Mouse (Mus musculus): ENCODE data around the gene Nlrx1. TPM values are rescaled to one million over a fixed set of nuclear protein-coding genes. Genes with fewer than 3 reads are reported as not detected.
A peak's percentile ranks its signal among the peaks of the same experiment; 100 is the strongest.

The Nlrx1 gene
- polyA plus RNA-seq, 1 experiment from 2014 or later, result 2.9 TPM

- 76% methylated on average over 3 of the region's 3 CpGs for WGBS
Observed at GRCm38 (mm10) chr9:44292490-44292889, 24.1 kb upstream of the Nlrx1 start.

GRCm38 (mm10) chr9:44288959-44289291 is 20.5 kb upstream of the Nlrx1 start:
- H3K36me3 ChIP-seq, result peaks cover 40% of the 10 kb centered on the region

More at GRCm38 (mm10) chr9:44292490-44292889, 24.1 kb upstream of the Nlrx1 start:
- Histone ChIP-seq H3K27me3 (ENCODE audit: low read depth, poor library complexity, severe bottlenecking) (peaks cover 27% of the 10 kb centered on the region), H3K4me3 (no peak overlapping the region), H3K9me3 (replicated peaks) (peaks cover 8% of the 10 kb centered on the region; the same call in 1 of the 2 replicates), H3K36me3 (peaks cover 74% of the 10 kb centered on the region), H3K4me1 (peaks cover 21% of the 10 kb centered on the region), H3K27ac (replicated peaks) (no peak overlapping the region)
- peak; percentile 26 for DNase-seq (ENCODE audit: low spot score)

DNA sequence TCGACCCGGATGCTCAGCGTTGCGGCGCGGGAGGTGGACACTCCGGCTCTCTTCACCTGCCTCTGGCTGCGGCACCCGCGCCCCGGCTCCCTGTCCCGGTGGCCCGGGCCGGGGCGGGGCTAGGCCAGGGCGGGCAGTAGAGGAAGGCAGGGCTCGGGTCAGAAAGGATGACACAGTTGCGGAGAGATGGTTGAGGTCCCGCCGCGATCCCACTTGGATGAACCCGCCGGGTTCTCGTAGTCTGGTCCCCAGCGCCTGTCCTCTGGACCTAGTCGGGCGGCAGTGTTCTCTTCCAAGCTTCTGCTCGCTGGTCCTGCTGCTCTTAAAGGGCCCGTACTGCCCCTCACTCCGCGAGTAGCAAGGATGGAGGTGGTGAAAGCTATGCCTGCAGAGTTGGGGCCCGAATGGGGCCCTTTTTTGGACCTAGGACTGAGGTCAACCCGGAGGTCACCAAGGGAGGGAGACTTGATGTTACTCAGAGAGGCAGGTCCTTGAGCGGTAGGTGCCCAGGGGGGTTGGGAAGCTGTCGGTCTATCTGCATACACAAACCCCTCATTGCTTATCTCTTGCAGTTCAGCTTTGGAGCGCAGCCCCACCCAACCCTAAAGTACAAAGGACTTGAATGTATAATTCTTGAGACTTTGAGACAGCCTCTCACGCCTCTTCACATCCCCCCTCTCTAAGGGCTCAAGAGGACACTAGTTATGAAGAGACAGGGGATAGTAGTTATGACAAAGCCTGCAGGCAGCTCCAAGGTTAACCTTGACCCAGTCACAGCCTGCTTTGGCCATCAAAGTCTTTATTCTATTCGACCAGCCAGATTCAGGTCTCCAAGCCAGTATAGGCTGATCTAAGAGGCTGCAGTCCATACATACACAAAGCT is 19.9 kb upstream of the Nlrx1 start, which contains the start of gene Abcg4:
Gene Abcg4 (minus strand): TSS at position 540 of the 883 bp plus-strand sequence.
- peaks cover 40% of the 10 kb centered on the region for H3K4me1 ChIP-seq
- DNase-seq (ENCODE audit: low spot score), result peak; percentile 74
- H3K4me3 ChIP-seq, result peak within 1 kb of the TSS; percentile 82
- WGBS, result 1% methylated on average over 38 of the region's 38 CpGs
- H3K27ac ChIP-seq (replicated peaks), result peak within 1 kb of the TSS; percentile 79
- peaks cover 38% of the 10 kb centered on the region for H3K36me3 ChIP-seq
- H3K27me3 ChIP-seq (ENCODE audit: low read depth, poor library complexity, severe bottlenecking), result peaks cover 46% of the 10 kb centered on the region
- H3K9me3 ChIP-seq (replicated peaks), result peaks cover 8% of the 10 kb centered on the region; the same call in 1 of the 2 replicates

More at GRCm38 (mm10) chr9:44288959-44289291, 20.5 kb upstream of the Nlrx1 start:
- peak overlapping the region; percentile 82 for H3K4me3 ChIP-seq
- H3K4me1 ChIP-seq, result peaks cover 40% of the 10 kb centered on the region
- WGBS, result 4% methylated on average over 11 of the region's 11 CpGs
- peak overlapping the region; percentile 79 for H3K27ac ChIP-seq (replicated peaks)
- peaks cover 46% of the 10 kb centered on the region for H3K27me3 ChIP-seq (ENCODE audit: low read depth, poor library complexity, severe bottlenecking)
- H3K9me3 ChIP-seq (replicated peaks), result peaks cover 8% of the 10 kb centered on the region; the same call in 1 of the 2 replicates
- peak; percentile 28 for DNase-seq (ENCODE audit: low spot score)

DNA sequence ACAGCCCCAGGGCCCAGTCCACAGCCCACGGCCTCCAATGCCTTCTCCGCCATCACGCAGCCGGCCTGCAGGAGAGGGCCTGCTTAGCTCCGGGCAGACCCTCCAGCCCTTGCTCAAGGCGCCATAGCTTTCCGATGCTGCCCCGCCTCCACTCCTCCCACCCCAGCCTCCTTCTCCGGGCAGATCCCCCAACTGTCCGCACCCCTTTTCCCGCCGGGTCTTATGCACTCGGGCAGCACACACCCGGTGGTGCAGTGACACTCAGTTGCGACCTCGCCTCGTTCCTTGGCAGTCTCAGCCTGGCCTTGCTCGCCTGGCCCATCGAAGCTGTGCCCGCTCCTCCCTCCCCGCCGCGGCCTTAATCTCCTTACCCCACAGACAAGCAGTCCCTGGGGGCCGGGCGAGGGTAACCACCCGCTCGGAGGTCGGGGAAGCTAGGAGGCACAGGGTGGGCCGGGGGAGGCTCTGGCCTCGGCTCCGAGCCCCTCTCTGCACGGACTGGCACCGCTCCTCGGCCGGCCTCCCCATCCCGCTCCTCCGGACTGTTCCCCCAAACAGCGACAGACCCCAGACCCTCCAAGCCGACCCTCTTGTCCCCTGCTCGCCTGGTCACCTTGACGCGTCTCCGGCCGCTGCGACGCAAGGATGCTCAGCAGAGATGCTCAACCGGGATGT is 19.1 kb upstream of the Nlrx1 start:
- peaks cover 46% of the 10 kb centered on the region for H3K27me3 ChIP-seq (ENCODE audit: low read depth, poor library complexity, severe bottlenecking)
- peak overlapping the region; percentile 82 for H3K4me3 ChIP-seq
- DNase-seq (ENCODE audit: low spot score), result no peak
- under 1% methylated on average over 47 of the region's 47 CpGs for WGBS
- H3K4me1 ChIP-seq, result peaks cover 40% of the 10 kb centered on the region
- H3K36me3 ChIP-seq, result peaks cover 30% of the 10 kb centered on the region
- H3K27ac ChIP-seq (replicated peaks), result peak overlapping the region; percentile 79
- H3K9me3 ChIP-seq (replicated peaks), result peaks cover 8% of the 10 kb centered on the region; the same call in 1 of the 2 replicates

- peaks cover 8% of the 10 kb centered on the region; the same call in 1 of the 2 replicates for H3K9me3 ChIP-seq (replicated peaks)
- WGBS, result 6% methylated on average over 11 of the region's 11 CpGs
- DNase-seq (ENCODE audit: low spot score), result no peak
- peak overlapping the region; percentile 82 for H3K4me3 ChIP-seq
- H3K27ac ChIP-seq (replicated peaks), result peak overlapping the region; percentile 79
- H3K4me1 ChIP-seq, result peaks cover 40% of the 10 kb centered on the region
- H3K36me3 ChIP-seq, result peaks cover 24% of the 10 kb centered on the region
- H3K27me3 ChIP-seq (ENCODE audit: low read depth, poor library complexity, severe bottlenecking), result peaks cover 46% of the 10 kb centered on the region
Observed at GRCm38 (mm10) chr9:44287003-44287400, 18.6 kb upstream of the Nlrx1 start.

- Histone ChIP-seq H3K4me3 (peak overlapping the region; percentile 82; the same call in 1 of the 2 replicates), H3K27me3 (ENCODE audit: low read depth, poor library complexity, severe bottlenecking) (peaks cover 46% of the 10 kb centered on the region)
Observed at GRCm38 (mm10) chr9:44286256-44286850, 18.0 kb upstream of the Nlrx1 start.

DNA sequence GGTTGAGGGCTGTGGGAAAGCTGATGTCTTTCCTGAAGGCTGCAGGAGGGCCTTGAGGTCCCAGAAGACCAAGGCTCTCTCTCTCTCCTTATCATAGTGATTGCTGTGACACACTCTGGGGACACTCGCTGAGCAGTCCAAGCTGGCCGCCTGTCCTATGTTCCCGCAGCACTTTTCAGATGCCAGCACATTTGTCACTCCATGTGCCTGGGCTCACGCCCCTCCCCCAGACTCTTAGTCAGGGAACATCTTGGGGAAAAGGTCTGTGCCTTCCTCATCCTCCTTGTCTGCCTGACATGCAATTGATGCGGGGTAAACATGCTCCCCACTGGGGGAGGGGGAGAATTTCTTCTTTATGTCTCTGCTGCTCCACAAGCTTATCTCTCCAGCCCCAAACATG is 14.8 kb upstream of the Nlrx1 start:
- 85% methylated on average over 5 of the region's 5 CpGs for WGBS
- no peaks in the 10 kb centered on the region for H3K9me3 ChIP-seq (replicated peaks)
- H3K4me3 ChIP-seq, result no peak overlapping the region
- H3K27ac ChIP-seq (replicated peaks), result no peak overlapping the region
- peaks cover 27% of the 10 kb centered on the region for H3K27me3 ChIP-seq (ENCODE audit: low read depth, poor library complexity, severe bottlenecking)
- DNase-seq (ENCODE audit: low spot score), result no peak
- peaks cover 27% of the 10 kb centered on the region for H3K4me1 ChIP-seq
- H3K36me3 ChIP-seq, result peaks cover 36% of the 10 kb centered on the region

More at GRCm38 (mm10) chr9:44286256-44286850, 18.0 kb upstream of the Nlrx1 start:
- Histone ChIP-seq H3K36me3 (peaks cover 22% of the 10 kb centered on the region), H3K9me3 (replicated peaks) (peaks cover 8% of the 10 kb centered on the region; the same call in 1 of the 2 replicates), H3K4me1 (peaks cover 40% of the 10 kb centered on the region), H3K27ac (replicated peaks) (peak overlapping the region; percentile 79; the same call in 1 of the 2 replicates)
- DNase-seq (ENCODE audit: low spot score), result no peak
- WGBS, result 10% methylated on average over 6 of the region's 6 CpGs

DNA sequence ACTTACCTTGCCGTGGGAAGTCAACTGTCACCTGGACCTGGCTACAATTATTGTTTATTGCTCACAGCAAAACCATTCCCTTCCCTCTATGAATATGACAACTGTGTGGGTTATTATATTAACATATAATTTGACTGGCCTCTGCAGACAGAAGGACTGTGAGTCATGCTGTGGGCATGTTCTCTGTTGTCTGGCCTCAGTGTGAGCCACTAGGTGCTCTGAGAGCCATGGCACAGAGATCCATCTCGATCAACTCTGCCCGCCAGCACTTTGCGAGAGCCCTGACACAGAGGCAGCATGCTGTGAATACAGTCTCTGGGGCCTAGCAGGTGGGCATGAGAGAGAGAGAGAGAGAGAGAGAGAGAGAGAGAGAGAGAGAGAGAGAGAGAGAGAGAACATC is 1.6 kb upstream of the Nlrx1 start:
- H3K4me1 ChIP-seq, result peaks cover 24% of the 10 kb centered on the region
- H3K36me3 ChIP-seq, result peaks cover 16% of the 10 kb centered on the region
- H3K9me3 ChIP-seq (replicated peaks), result no peaks in the 10 kb centered on the region
- no peaks in the 10 kb centered on the region for H3K27me3 ChIP-seq (ENCODE audit: low read depth, poor library complexity, severe bottlenecking)
- 91% methylated on average over 4 of the region's 4 CpGs for WGBS
- H3K4me3 ChIP-seq, result no peak overlapping the region
- no peak overlapping the region for H3K27ac ChIP-seq (replicated peaks)
- DNase-seq (ENCODE audit: low spot score), result no peak

GRCm38 (mm10) chr9:44269077-44269476 is 678 bp upstream of the Nlrx1 start:
- Histone ChIP-seq H3K27me3 (ENCODE audit: low read depth, poor library complexity, severe bottlenecking) (no peaks in the 10 kb centered on the region), H3K36me3 (peaks cover 8% of the 10 kb centered on the region), H3K4me3 (no peak overlapping the region), H3K4me1 (peaks cover 30% of the 10 kb centered on the region), H3K9me3 (replicated peaks) (no peaks in the 10 kb centered on the region), H3K27ac (replicated peaks) (no peak overlapping the region)
- WGBS, result 82% methylated on average over 3 of the region's 3 CpGs
- DNase-seq (ENCODE audit: low spot score), result no peak

GRCm38 (mm10) chr9:44268027-44268360 is 405 bp downstream of the Nlrx1 start:
- DNase-seq (ENCODE audit: low spot score), result peak; percentile 77
- H3K4me3 ChIP-seq, result peak overlapping the region; percentile 65
- H3K9me3 ChIP-seq (replicated peaks), result no peaks in the 10 kb centered on the region
- H3K4me1 ChIP-seq, result peaks cover 30% of the 10 kb centered on the region
- H3K27me3 ChIP-seq (ENCODE audit: low read depth, poor library complexity, severe bottlenecking), result no peaks in the 10 kb centered on the region
- H3K27ac ChIP-seq (replicated peaks), result peak overlapping the region; percentile 90
- WGBS, result 7% methylated on average over 28 of the region's 28 CpGs
- no peaks in the 10 kb centered on the region for H3K36me3 ChIP-seq

- H3K36me3 ChIP-seq, result no peaks in the 10 kb centered on the region
- no peaks in the 10 kb centered on the region for H3K27me3 ChIP-seq (ENCODE audit: low read depth, poor library complexity, severe bottlenecking)
- DNase-seq (ENCODE audit: low spot score), result peak; percentile 44
- H3K4me3 ChIP-seq, result peak overlapping the region; percentile 65
- H3K9me3 ChIP-seq (replicated peaks), result no peaks in the 10 kb centered on the region
- 9% methylated on average over 23 of the region's 23 CpGs for WGBS
- peaks cover 30% of the 10 kb centered on the region for H3K4me1 ChIP-seq
- peak overlapping the region; percentile 90 for H3K27ac ChIP-seq (replicated peaks)
Observed at GRCm38 (mm10) chr9:44267319-44268026, 926 bp downstream of the Nlrx1 start.

Measured in midbrain, embryonic 10.5 days (tissue).